Mouse (Mus musculus): ENCODE data around the gene Fam189b. TPM values are rescaled to one million over a fixed set of nuclear protein-coding genes. Genes with fewer than 3 reads are reported as not detected.

Gene Fam189b
- polyA plus RNA-seq, 1 experiment from 2014 or later, result 35.2 TPM

DNA sequence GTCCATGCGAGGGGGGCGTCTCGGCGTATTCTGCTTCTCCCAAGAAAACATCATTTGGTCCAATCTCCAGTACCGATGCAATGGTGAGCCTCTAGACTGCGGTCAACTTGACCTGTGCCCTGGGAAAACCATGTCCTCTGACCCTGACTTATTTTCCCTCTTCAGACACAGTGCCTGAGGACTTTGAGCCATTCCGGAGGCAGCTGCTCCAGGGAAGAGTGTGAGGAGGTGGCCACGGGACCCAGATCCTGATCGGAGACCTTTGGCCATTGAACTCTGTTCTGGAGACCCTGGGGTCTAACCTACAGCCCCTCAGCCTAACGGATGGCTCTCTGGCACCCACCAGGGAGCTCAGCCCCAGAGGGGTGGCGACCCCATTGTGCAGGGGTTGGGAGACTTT lies 43.4 kb downstream of the Fam189b start:
- Histone ChIP-seq H3K27ac (no peak overlapping the region), H3K27me3 (peaks cover 20% of the 10 kb centered on the region), H3K9ac (peak overlapping the region; percentile 64), H3K36me3 (peaks cover 37% of the 10 kb centered on the region), H3K4me2 (replicated peaks) (peak overlapping the region; percentile 85), H3K9me3 (no peaks in the 10 kb centered on the region), H3K4me3 (peak overlapping the region; percentile 46), H3K4me1 (peaks cover 41% of the 10 kb centered on the region)
- ATAC-seq (ENCODE audit: low FRiP score, low read depth), result no peak
- 26% methylated on average over 11 of the region's 11 CpGs for WGBS

DNA sequence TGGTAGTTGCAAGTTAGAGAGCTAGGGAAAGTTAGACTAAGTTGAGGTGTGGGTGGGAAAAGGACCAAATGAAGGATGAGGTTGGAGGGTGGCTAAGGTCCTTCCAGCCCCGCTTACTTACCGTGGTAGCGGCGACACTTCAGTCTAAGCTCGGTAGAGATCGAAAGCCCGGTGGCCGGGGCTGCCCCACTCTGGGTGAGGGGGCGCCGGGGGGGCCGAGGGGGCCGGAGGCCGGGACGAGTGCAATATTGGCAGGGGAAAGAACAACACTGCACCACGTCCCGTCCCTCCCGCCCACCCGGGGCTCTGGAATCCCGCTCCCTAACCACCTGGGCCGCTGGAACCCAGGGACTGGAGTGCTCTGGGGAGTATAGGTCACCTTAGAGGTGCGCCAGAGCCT lies 44.0 kb downstream of the Fam189b start, which contains the start of gene Mtx1:
TSS of gene Mtx1 (minus strand) at position 189 of the 400 bp plus-strand sequence.
- no peak; the same call in 1 of the 2 replicates for ATAC-seq (ENCODE audit: low FRiP score, low read depth)
- Histone ChIP-seq H3K9ac (peak within 1 kb of the TSS; percentile 64), H3K4me3 (peak within 1 kb of the TSS; percentile 46), H3K4me2 (replicated peaks) (peak within 1 kb of the TSS; percentile 85), H3K27me3 (peaks cover 23% of the 10 kb centered on the region), H3K36me3 (peaks cover 32% of the 10 kb centered on the region), H3K9me3 (no peaks in the 10 kb centered on the region), H3K27ac (peak within 1 kb of the TSS; percentile 88), H3K4me1 (peaks cover 41% of the 10 kb centered on the region)
- whole genome bisulfite sequencing, result 3% methylated on average over 21 of the region's 21 CpGs

DNA sequence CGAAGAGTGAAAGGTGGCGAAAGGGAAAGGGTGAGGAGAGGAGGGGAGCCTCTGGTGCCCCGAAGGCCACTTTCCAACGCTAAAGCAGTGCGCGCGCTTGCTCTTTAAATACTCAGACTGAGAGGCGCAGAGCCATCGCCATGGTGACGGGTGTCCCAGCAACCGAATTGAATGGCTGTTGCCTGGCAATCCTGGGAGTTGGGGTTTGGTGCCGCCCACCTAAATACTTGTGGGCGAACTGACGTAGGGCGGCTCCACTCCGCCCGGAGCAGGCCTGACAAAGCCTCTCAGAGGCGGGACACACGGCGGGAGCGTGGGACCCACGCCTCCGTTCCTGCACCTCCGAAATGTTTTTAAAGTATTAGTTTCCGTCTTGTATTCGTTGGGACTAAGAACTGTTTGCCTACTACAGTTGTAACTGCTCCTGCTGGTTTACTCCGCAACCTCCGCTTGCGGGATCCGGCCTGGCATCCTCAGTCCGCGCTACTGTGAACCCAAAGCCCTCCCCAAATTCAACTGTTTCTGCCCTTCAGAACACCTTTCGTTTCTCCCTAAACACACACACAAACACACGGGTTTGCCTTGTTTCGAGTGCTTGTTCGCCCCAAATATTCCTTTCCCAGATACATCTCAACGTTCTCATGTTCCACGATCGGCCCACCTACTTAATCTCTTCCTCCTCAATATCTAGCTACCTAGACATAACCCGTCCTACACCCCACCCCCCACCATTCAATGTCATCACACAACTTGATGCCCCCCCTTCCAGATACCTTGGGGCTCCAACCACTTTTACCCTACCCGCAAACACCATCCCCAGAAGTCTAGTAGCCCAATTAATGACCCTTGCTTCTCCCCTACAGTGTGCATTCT lies 44.6 kb downstream of the Fam189b start:
- peak overlapping the region; percentile 85 for H3K4me2 ChIP-seq (replicated peaks)
- peak overlapping the region; percentile 46 for H3K4me3 ChIP-seq
- 3% methylated on average over 41 of the region's 41 CpGs for WGBS
- peak overlapping the region; percentile 64 for H3K9ac ChIP-seq
- H3K4me1 ChIP-seq, result peaks cover 41% of the 10 kb centered on the region
- H3K27me3 ChIP-seq, result peaks cover 25% of the 10 kb centered on the region
- peak overlapping the region; percentile 88 for H3K27ac ChIP-seq
- H3K36me3 ChIP-seq, result peaks cover 31% of the 10 kb centered on the region
- ATAC-seq (ENCODE audit: low FRiP score, low read depth), result peak; percentile 93
- H3K9me3 ChIP-seq, result no peaks in the 10 kb centered on the region

DNA sequence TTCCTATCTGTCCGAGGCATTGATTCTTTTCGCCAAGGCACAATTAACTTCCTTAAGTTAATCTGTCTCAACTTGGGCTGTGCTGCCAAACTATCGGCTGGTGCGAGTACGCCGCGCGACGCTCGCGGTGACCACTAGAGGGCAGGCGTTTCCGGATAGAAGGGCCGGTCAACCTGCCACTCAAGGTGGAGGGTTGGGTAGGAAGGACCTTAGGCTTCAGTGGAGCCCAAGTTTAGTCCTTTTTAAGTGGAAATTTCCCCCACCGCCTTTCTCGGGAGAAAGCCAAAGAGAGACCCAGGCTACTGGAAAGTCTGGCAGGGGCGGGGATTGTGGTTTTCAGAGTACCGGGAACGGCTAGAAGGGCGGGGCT lies 45.2 kb downstream of the Fam189b start:
- peak; percentile 54; the same call in 1 of the 2 replicates for ATAC-seq (ENCODE audit: low FRiP score, low read depth)

DNA sequence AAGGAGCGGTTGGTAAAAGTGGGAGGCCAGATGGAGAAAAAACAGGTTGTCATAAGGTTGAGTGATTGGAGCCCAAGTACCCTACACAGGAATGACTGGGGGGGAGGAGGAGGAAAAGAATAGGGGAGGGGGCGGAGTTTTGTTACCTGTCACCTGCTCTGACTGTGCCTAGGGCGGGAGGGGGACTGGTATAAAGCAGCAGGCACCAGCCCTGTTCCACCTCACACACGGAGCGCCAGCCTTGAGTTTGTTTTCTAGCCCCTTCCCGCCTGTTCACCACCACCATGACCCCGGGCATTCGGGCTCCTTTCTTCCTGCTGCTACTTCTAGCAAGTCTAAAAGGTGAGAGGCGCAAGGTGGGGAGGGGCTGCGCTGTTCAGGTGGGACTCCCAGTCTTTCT lies 45.9 kb downstream of the Fam189b start, which contains the start of gene Muc1:
TSS of gene Muc1 (plus strand) at position 222 of the 400 bp plus-strand sequence.
- no peak for ATAC-seq (ENCODE audit: low FRiP score, low read depth)
- WGBS, result 31% methylated on average over 10 of the region's 10 CpGs
- Histone ChIP-seq H3K27me3 (peaks cover 25% of the 10 kb centered on the region), H3K4me3 (peak within 1 kb of the TSS; percentile 46), H3K9me3 (no peaks in the 10 kb centered on the region), H3K9ac (peak within 1 kb of the TSS; percentile 64), H3K4me2 (replicated peaks) (peak within 1 kb of the TSS; percentile 85), H3K27ac (peak within 1 kb of the TSS; percentile 88; the same call in 1 of the 2 replicates), H3K36me3 (peaks cover 20% of the 10 kb centered on the region), H3K4me1 (peaks cover 41% of the 10 kb centered on the region)

More for the DNA sequence above, 45.2 kb downstream of the Fam189b start:
- peaks cover 25% of the 10 kb centered on the region for H3K27me3 ChIP-seq
- peaks cover 41% of the 10 kb centered on the region for H3K4me1 ChIP-seq
- H3K36me3 ChIP-seq, result peaks cover 25% of the 10 kb centered on the region
- WGBS, result 0% methylated on average over 20 of the region's 20 CpGs
- H3K9me3 ChIP-seq, result no peaks in the 10 kb centered on the region
- H3K4me3 ChIP-seq, result peak overlapping the region; percentile 46
- H3K4me2 ChIP-seq (replicated peaks), result peak overlapping the region; percentile 85
- peak overlapping the region; percentile 64 for H3K9ac ChIP-seq
- peak overlapping the region; percentile 88; the same call in 1 of the 2 replicates for H3K27ac ChIP-seq

DNA sequence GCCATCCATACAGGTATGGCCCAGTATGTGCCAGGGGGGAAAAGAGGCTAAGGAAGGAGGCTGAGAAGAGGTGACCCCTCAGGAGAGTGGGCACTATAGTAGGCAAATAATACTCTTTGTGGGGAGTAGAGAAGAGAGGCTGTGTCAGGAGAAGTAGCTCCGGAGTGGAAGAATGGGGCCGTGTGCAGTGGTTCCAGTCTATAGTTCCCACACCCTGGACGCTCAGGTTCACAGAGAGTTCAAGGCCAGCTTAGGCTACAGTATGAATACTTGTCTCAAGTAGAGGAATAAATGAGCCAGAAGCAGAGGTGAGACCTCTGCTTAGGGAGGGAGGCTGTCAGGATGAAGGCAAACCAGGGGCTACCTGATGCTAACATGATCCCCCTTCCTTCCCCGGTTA lies 46.3 kb downstream of the Fam189b start:
- peak overlapping the region; percentile 85 for H3K4me2 ChIP-seq (replicated peaks)
- no peak overlapping the region for H3K4me3 ChIP-seq
- H3K9me3 ChIP-seq, result no peaks in the 10 kb centered on the region
- no peak overlapping the region for H3K9ac ChIP-seq
- H3K27me3 ChIP-seq, result peaks cover 25% of the 10 kb centered on the region
- 58% methylated on average over 4 of the region's 4 CpGs for WGBS
- ATAC-seq (ENCODE audit: low FRiP score, low read depth), result no peak
- peaks cover 21% of the 10 kb centered on the region for H3K36me3 ChIP-seq
- no peak overlapping the region for H3K27ac ChIP-seq
- peaks cover 41% of the 10 kb centered on the region for H3K4me1 ChIP-seq

DNA sequence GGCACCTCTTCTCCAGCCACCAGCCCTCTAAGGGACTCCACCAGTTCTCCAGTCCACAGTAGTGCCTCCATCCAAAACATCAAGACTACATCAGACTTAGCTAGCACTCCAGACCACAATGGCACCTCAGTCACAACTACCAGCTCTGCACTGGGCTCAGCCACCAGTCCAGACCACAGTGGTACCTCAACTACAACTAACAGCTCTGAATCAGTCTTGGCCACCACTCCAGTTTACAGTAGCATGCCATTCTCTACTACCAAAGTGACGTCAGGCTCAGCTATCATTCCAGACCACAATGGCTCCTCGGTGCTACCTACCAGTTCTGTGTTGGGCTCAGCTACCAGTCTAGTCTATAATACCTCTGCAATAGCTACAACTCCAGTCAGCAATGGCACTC lies 47.6 kb downstream of the Fam189b start:
- H3K27ac ChIP-seq, result no peak overlapping the region
- H3K27me3 ChIP-seq, result peaks cover 25% of the 10 kb centered on the region
- no peaks in the 10 kb centered on the region for H3K9me3 ChIP-seq
- peaks cover 34% of the 10 kb centered on the region for H3K4me1 ChIP-seq
- no peak for ATAC-seq (ENCODE audit: low FRiP score, low read depth)
- no peak overlapping the region for H3K4me2 ChIP-seq (replicated peaks)
- 84% methylated on average over 2 of the region's 2 CpGs for WGBS
- no peak overlapping the region for H3K4me3 ChIP-seq
- H3K36me3 ChIP-seq, result peaks cover 20% of the 10 kb centered on the region
- no peak overlapping the region for H3K9ac ChIP-seq

DNA sequence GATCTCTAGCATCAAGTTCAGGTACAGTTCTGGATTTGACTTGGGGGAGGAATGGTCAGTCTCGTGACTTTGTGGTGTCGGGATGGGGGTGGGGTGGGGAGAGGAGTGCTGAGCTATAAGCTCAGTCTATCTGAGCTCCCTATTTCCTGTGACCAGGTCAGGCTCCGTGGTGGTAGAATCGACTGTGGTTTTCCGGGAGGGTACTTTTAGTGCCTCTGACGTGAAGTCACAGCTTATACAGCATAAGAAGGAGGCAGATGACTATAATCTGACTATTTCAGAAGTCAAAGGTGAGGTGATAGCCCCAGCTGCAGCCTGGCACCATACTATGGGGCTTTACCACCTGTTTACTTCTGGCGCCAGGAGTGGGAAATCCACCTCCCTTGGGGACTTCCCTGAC lies 48.4 kb downstream of the Fam189b start:
- no peak overlapping the region for H3K9ac ChIP-seq
- H3K36me3 ChIP-seq, result peaks cover 26% of the 10 kb centered on the region
- H3K4me2 ChIP-seq (replicated peaks), result no peak overlapping the region
- WGBS, result 58% methylated on average over 7 of the region's 7 CpGs
- H3K9me3 ChIP-seq, result no peaks in the 10 kb centered on the region
- no peak overlapping the region for H3K27ac ChIP-seq
- no peak overlapping the region for H3K4me3 ChIP-seq
- ATAC-seq (ENCODE audit: low FRiP score, low read depth), result no peak
- peaks cover 25% of the 10 kb centered on the region for H3K27me3 ChIP-seq
- H3K4me1 ChIP-seq, result peaks cover 26% of the 10 kb centered on the region

DNA sequence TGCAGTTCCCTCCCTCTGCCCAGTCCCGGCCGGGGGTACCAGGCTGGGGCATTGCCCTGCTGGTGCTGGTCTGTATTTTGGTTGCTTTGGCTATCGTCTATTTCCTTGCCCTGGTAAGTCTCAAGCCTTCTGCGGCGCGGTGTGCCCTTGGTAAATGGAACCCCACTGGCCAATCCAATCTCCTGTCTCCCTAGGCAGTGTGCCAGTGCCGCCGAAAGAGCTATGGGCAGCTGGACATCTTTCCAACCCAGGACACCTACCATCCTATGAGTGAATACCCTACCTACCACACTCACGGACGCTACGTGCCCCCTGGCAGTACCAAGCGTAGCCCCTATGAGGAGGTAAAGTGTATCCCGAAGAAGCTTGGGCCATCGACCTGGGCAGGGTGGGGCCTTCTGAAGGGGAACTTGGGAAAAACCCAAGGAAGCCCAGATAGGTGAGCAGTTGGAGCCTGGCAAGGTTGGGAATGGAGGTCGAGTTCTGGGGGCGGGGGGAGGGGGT lies 48.9 kb downstream of the Fam189b start:
- H3K27ac ChIP-seq, result no peak overlapping the region
- H3K4me3 ChIP-seq, result no peak overlapping the region
- H3K4me1 ChIP-seq, result peaks cover 22% of the 10 kb centered on the region
- peaks cover 31% of the 10 kb centered on the region for H3K36me3 ChIP-seq
- no peak overlapping the region for H3K9ac ChIP-seq
- H3K4me2 ChIP-seq (replicated peaks), result no peak overlapping the region
- WGBS, result 74% methylated on average over 16 of the region's 16 CpGs
- H3K9me3 ChIP-seq, result no peaks in the 10 kb centered on the region
- peaks cover 25% of the 10 kb centered on the region for H3K27me3 ChIP-seq
- no peak for ATAC-seq (ENCODE audit: low FRiP score, low read depth)

DNA sequence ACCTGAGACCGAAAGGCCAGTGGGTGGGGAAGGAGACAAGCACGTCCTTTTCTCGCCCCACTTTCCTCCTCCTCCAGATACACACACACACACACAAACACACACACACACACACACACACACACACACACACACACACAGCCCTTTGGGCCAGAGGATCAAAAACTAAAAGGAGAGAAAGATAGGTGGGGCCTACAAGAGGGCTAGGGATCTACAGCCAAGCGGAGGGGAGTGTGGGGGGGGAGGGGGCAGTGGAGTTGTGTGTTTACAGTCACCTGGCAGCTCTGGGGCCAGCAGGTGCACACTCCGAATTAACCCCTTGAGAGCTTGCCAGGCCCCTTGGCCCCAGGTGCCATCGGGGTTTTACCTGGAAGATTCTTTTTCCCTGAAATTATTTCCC lies 49.7 kb downstream of the Fam189b start:
- Histone ChIP-seq H3K27me3 (peaks cover 25% of the 10 kb centered on the region), H3K9me3 (no peaks in the 10 kb centered on the region), H3K36me3 (peaks cover 37% of the 10 kb centered on the region), H3K27ac (no peak overlapping the region), H3K4me1 (peaks cover 15% of the 10 kb centered on the region), H3K4me3 (no peak overlapping the region), H3K4me2 (replicated peaks) (no peak overlapping the region), H3K9ac (no peak overlapping the region)
- WGBS, result 54% methylated on average over 6 of the region's 6 CpGs
- no peak for ATAC-seq (ENCODE audit: low FRiP score, low read depth)

DNA sequence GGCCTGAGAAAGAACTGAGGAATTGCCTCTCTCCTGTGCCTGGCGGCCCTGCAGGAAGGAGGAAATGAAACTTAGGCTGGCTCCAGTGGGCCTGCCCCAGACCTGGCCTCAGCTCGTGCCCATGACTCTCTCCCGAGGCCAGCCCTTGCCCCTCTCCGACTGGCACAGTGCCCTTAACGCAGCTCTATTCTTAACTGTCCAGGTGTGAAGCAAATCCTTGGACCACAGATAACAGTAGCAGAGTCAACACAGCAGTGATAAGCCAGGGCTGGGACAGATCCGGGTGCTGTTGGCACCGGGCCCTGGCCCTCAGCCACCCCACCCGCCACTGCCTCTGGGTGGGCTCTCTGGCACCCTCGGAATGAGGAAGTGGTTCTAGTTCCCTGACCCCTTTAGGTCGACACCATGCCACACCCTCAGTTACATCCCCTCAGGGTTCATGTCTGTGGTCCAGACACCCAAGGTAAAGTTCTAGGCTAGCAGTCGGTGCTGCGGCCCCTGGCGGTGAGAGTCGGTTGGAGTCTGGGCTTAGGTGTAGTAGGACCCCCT lies 50.7 kb downstream of the Fam189b start:
- H3K4me2 ChIP-seq (replicated peaks), result no peak overlapping the region
- ATAC-seq (ENCODE audit: low FRiP score, low read depth), result no peak
- WGBS, result 79% methylated on average over 14 of the region's 14 CpGs
- peaks cover 46% of the 10 kb centered on the region for H3K36me3 ChIP-seq
- peaks cover 8% of the 10 kb centered on the region; the same call in 1 of the 2 replicates for H3K4me1 ChIP-seq
- peaks cover 25% of the 10 kb centered on the region for H3K27me3 ChIP-seq
- H3K27ac ChIP-seq, result no peak overlapping the region
- no peak overlapping the region for H3K9ac ChIP-seq
- no peaks in the 10 kb centered on the region for H3K9me3 ChIP-seq
- no peak overlapping the region for H3K4me3 ChIP-seq

DNA sequence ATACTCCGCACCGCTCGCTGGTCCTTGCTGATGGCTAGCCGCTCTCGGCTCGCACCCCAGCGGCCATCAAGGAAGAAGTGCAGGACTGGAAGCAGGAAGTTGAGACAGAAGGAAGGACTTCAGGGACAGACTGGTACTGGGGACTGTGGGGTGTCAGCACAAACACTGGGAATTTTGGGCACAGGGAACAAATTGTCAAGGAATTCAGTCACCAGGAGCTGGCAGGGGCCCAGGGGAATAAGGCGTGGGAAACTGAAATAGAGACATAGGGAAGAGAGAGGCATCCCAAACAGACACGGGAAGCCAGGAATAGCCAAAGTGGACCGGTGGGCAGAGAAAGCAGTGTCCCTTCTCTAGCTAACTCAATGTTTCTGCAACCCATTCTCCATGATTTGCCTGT lies 53.6 kb downstream of the Fam189b start:
- Histone ChIP-seq H3K27ac (no peak overlapping the region), H3K9ac (no peak overlapping the region), H3K36me3 (peaks cover 68% of the 10 kb centered on the region), H3K4me2 (replicated peaks) (no peak overlapping the region), H3K27me3 (peaks cover 4% of the 10 kb centered on the region), H3K4me3 (no peak overlapping the region), H3K9me3 (no peaks in the 10 kb centered on the region), H3K4me1 (no peaks in the 10 kb centered on the region)
- no peak for ATAC-seq (ENCODE audit: low FRiP score, low read depth)
- 88% methylated on average over 10 of the region's 10 CpGs for WGBS
